Mouse (Mus musculus) liver, embryonic 13.5 days (tissue): ENCODE results near the gene Tiam1. TPM values are rescaled to one million over a fixed set of nuclear protein-coding genes. Genes with fewer than 3 reads are reported as not detected.

Experiments
- ATAC-seq: fragments of 200-750 bp; cut with Nextera tagmentation; 2 replicates; pipeline ENCODE4 v1.8.0; 2017; ENCODE audit warnings: low read depth, mild to moderate bottlenecking, moderate number of reproducible peaks, moderate library complexity
- DNase-seq: peaks from one replicate; pipeline ENCODE4 v3.0.0; 2022
- H3K27ac ChIP-seq: fragments of 300-500 bp; sonication (generic); 2 replicates; pipeline ENCODE4 v1.5.1; 2015; ENCODE audit warnings: moderate library complexity, mild to moderate bottlenecking, inconsistent platforms
- H3K27me3 ChIP-seq: fragments of 300-500 bp; sonication (generic); 2 replicates; pipeline ENCODE4 v1.6.1; 2015; ENCODE audit warnings: mild to moderate bottlenecking, inconsistent platforms
- H3K36me3 ChIP-seq: fragments of 300-500 bp; sonication (generic); 2 replicates; pipeline ENCODE4 v1.6.1; 2015; ENCODE audit warnings: mild to moderate bottlenecking, inconsistent platforms
- H3K4me1 ChIP-seq: fragments of 300-500 bp; sonication (generic); replicated peaks from 2 replicates; pipeline ENCODE4 v1.6.1; 2015; ENCODE audit warnings: inconsistent platforms
- H3K4me2 ChIP-seq: fragments of 300-500 bp; sonication (generic); 2 replicates; pipeline ENCODE4 v1.6.1; 2015; ENCODE audit warnings: inconsistent platforms, mild to moderate bottlenecking, moderate library complexity
- H3K4me3 ChIP-seq: fragments of 300-500 bp; sonication (generic); replicated peaks from 2 replicates; pipeline ENCODE4 v1.5.1; 2015; ENCODE audit warnings: mild to moderate bottlenecking, inconsistent platforms
- H3K9ac ChIP-seq: fragments of 300-500 bp; sonication (generic); 2 replicates; pipeline ENCODE4 v1.6.1; 2015; ENCODE audit warnings: mild to moderate bottlenecking, inconsistent platforms
- H3K9me3 ChIP-seq: fragments of 300-500 bp; sonication (generic); replicated peaks from 2 replicates; pipeline ENCODE4 v1.6.1; 2016; ENCODE audit warnings: inconsistent platforms
- WGBS: fragments of 180-500 bp; shearing (Covaris S2); methylation state at CpG from one replicate; pipeline ENCODE4 v1.1.7; 2015; ENCODE audit not compliant: insufficient replicate concordance; 5-methylcytosine and 5-hydroxymethylcytosine counted together
- polyA plus RNA-seq: library from polyadenylated mRNA; unstranded; fragments of >200 nt; fragmentation: Nextera tagmentation; extraction: Ambion mirVana; gene quantifications from 2 replicates; pipeline ENCODE4 v1.2.1, GENCODE M21; 2015

The Tiam1 gene
- polyA plus RNA-seq, 1 experiment from 2014 or later = 4.8 TPM

- Histone ChIP-seq H3K36me3 (peaks cover 4% of the 10 kb centered on the region; the same call in 1 of the 2 replicates), H3K4me3 (no peak overlapping the region), H3K27ac (no peak overlapping the region), H3K27me3 (no peaks in the 10 kb centered on the region), H3K4me2 (no peak overlapping the region), H3K4me1 (no peaks in the 10 kb centered on the region), H3K9me3 (no peaks in the 10 kb centered on the region), H3K9ac (no peak overlapping the region)
- 48% methylated on average over 19 of the region's 19 CpGs for WGBS
- ATAC-seq = 0 out of 2 replicates have a peak, but pooled peaks have one; percentile 26
- no peak for DNase-seq
Measured at GRCm38 (mm10) chr16:89848651-89849597, 294.6 kb downstream of the Tiam1 start.

- Histone ChIP-seq H3K36me3 (peaks cover 4% of the 10 kb centered on the region; the same call in 1 of the 2 replicates), H3K9me3 (no peaks in the 10 kb centered on the region), H3K27me3 (no peaks in the 10 kb centered on the region), H3K4me1 (no peaks in the 10 kb centered on the region), H3K4me3 (no peak overlapping the region), H3K27ac (no peak overlapping the region), H3K9ac (no peak overlapping the region), H3K4me2 (no peak overlapping the region)
- no peak for ATAC-seq
- WGBS = 61% methylated on average over 3 of the region's 3 CpGs
- no peak for DNase-seq
Measured at GRCm38 (mm10) chr16:89848179-89848578, 295.4 kb downstream of the Tiam1 start.

- Histone ChIP-seq H3K27me3 (no peaks in the 10 kb centered on the region), H3K4me1 (no peaks in the 10 kb centered on the region), H3K4me3 (no peak overlapping the region), H3K36me3 (peaks cover 4% of the 10 kb centered on the region; the same call in 1 of the 2 replicates), H3K9me3 (no peaks in the 10 kb centered on the region), H3K27ac (no peak overlapping the region), H3K9ac (no peak overlapping the region), H3K4me2 (no peak overlapping the region)
- no peak for DNase-seq
- WGBS = 79% methylated on average over 8 of the region's 8 CpGs
- ATAC-seq = no peak
Measured at GRCm38 (mm10) chr16:89845461-89845860, 298.1 kb downstream of the Tiam1 start.

- 44% methylated on average over 5 of the region's 5 CpGs for WGBS
- Histone ChIP-seq H3K4me3 (no peak overlapping the region), H3K4me1 (no peaks in the 10 kb centered on the region), H3K36me3 (peaks cover 4% of the 10 kb centered on the region; the same call in 1 of the 2 replicates), H3K27ac (no peak overlapping the region), H3K9ac (no peak overlapping the region), H3K9me3 (no peaks in the 10 kb centered on the region), H3K27me3 (no peaks in the 10 kb centered on the region), H3K4me2 (no peak overlapping the region)
- DNase-seq (no peak), ATAC-seq (no peak)
Measured at GRCm38 (mm10) chr16:89844580-89844979, 299.0 kb downstream of the Tiam1 start.

GRCm38 (mm10) chr16:89841894-89842293 lies 301.7 kb downstream of the Tiam1 start:
- Histone ChIP-seq H3K36me3 (no peaks in the 10 kb centered on the region), H3K4me2 (no peak overlapping the region), H3K4me3 (no peak overlapping the region), H3K9ac (no peak overlapping the region), H3K4me1 (no peaks in the 10 kb centered on the region), H3K27me3 (no peaks in the 10 kb centered on the region), H3K9me3 (no peaks in the 10 kb centered on the region), H3K27ac (no peak overlapping the region)
- DNase-seq (no peak), ATAC-seq (no peak)
- WGBS = 55% methylated on average over 6 of the region's 6 CpGs

- Histone ChIP-seq H3K4me2 (no peak overlapping the region), H3K4me1 (no peaks in the 10 kb centered on the region), H3K4me3 (no peak overlapping the region), H3K27ac (no peak overlapping the region), H3K9ac (no peak overlapping the region), H3K27me3 (no peaks in the 10 kb centered on the region), H3K9me3 (no peaks in the 10 kb centered on the region), H3K36me3 (no peaks in the 10 kb centered on the region)
- no peak for DNase-seq
- WGBS = 82% methylated on average over 6 of the region's 6 CpGs
- ATAC-seq = no peak
Measured at GRCm38 (mm10) chr16:89840361-89840760, 303.2 kb downstream of the Tiam1 start.

- ATAC-seq = no peak
- Histone ChIP-seq H3K4me1 (no peaks in the 10 kb centered on the region), H3K27ac (no peak overlapping the region), H3K4me2 (no peak overlapping the region), H3K9me3 (no peaks in the 10 kb centered on the region), H3K9ac (no peak overlapping the region), H3K36me3 (no peaks in the 10 kb centered on the region), H3K27me3 (no peaks in the 10 kb centered on the region), H3K4me3 (no peak overlapping the region)
- DNase-seq = no peak
- 81% methylated on average over 5 of the region's 5 CpGs for WGBS
Measured at GRCm38 (mm10) chr16:89839829-89840228, 303.7 kb downstream of the Tiam1 start.

GRCm38 (mm10) chr16:89837096-89837495 lies 306.5 kb downstream of the Tiam1 start:
- no peak overlapping the region for H3K4me2 ChIP-seq
- no peak overlapping the region for H3K9ac ChIP-seq
- DNase-seq (no peak), ATAC-seq (no peak)
- no peak overlapping the region for H3K4me3 ChIP-seq
- H3K27me3 ChIP-seq = no peaks in the 10 kb centered on the region
- H3K4me1 ChIP-seq = no peaks in the 10 kb centered on the region
- WGBS = 40% methylated on average over 9 of the region's 9 CpGs
- H3K9me3 ChIP-seq = no peaks in the 10 kb centered on the region
- no peak overlapping the region for H3K27ac ChIP-seq
- H3K36me3 ChIP-seq = no peaks in the 10 kb centered on the region

GRCm38 (mm10) chr16:89835551-89835950 lies 308.0 kb downstream of the Tiam1 start:
- no peaks in the 10 kb centered on the region for H3K27me3 ChIP-seq
- ATAC-seq = no peak
- no peak for DNase-seq
- H3K27ac ChIP-seq = no peak overlapping the region
- no peak overlapping the region for H3K4me2 ChIP-seq
- H3K9ac ChIP-seq = no peak overlapping the region
- no peaks in the 10 kb centered on the region for H3K36me3 ChIP-seq
- no peak overlapping the region for H3K4me3 ChIP-seq
- H3K4me1 ChIP-seq = peaks cover 6% of the 10 kb centered on the region
- H3K9me3 ChIP-seq = no peaks in the 10 kb centered on the region
- WGBS = 32% methylated on average over 7 of the region's 7 CpGs

- H3K27ac ChIP-seq = no peak overlapping the region
- no peaks in the 10 kb centered on the region for H3K9me3 ChIP-seq
- H3K9ac ChIP-seq = no peak overlapping the region
- H3K4me3 ChIP-seq = no peak overlapping the region
- no peaks in the 10 kb centered on the region for H3K36me3 ChIP-seq
- WGBS = 79% methylated on average over 11 of the region's 11 CpGs
- ATAC-seq = no peak
- no peaks in the 10 kb centered on the region for H3K27me3 ChIP-seq
- no peak for DNase-seq
- peaks cover 24% of the 10 kb centered on the region for H3K4me1 ChIP-seq
- no peak overlapping the region for H3K4me2 ChIP-seq
Measured at GRCm38 (mm10) chr16:89833011-89833410, 310.6 kb downstream of the Tiam1 start.

GRCm38 (mm10) chr16:89831172-89831571 lies 312.4 kb downstream of the Tiam1 start:
- Histone ChIP-seq H3K27ac (no peak overlapping the region), H3K36me3 (no peaks in the 10 kb centered on the region), H3K9me3 (no peaks in the 10 kb centered on the region), H3K9ac (no peak overlapping the region), H3K4me1 (peaks cover 32% of the 10 kb centered on the region), H3K4me2 (peak overlapping the region; percentile 5; the same call in 1 of the 2 replicates), H3K27me3 (no peaks in the 10 kb centered on the region), H3K4me3 (no peak overlapping the region)
- 18% methylated on average over 10 of the region's 10 CpGs for WGBS
- DNase-seq (no peak), ATAC-seq (no peak)
